Mouse (Mus musculus): ENCODE results near the gene Timm29. TPM values are rescaled to one million over a fixed set of nuclear protein-coding genes. Genes with fewer than 3 reads are reported as not detected.
A peak's percentile ranks its signal among the peaks of the same experiment; 100 is the strongest.
"Not testable (repeated sequence)": the region's sequence is repeated elsewhere in the genome, so short reads cannot be mapped to it uniquely, and the experiment has no call there.

Gene Timm29
- polyA plus RNA-seq, 1 experiment from 2014 or later = 32.1 TPM

- H3K4me2 ChIP-seq = no peak overlapping the region
- no peaks in the 10 kb centered on the region for H3K9me3 ChIP-seq
- H3K36me3 ChIP-seq = peaks cover 75% of the 10 kb centered on the region
- H3K4me1 ChIP-seq = peaks cover 15% of the 10 kb centered on the region
- H3K27me3 ChIP-seq = no peaks in the 10 kb centered on the region
- no peak for ATAC-seq (ENCODE audit: insufficient number of reproducible peaks, insufficient read depth, low FRiP score, low TSS enrichment, low read depth)
- no peak overlapping the region for H3K9ac ChIP-seq
- no peak overlapping the region for H3K4me3 ChIP-seq
- no peak overlapping the region for H3K27ac ChIP-seq
- WGBS = 89% methylated on average over 23 of the region's 23 CpGs
Measured at GRCm38 (mm10) chr9:21587678-21588349, 4.7 kb upstream of the Timm29 start.

- no peak overlapping the region for H3K4me2 ChIP-seq
- H3K4me3 ChIP-seq = no peak overlapping the region
- peaks cover 70% of the 10 kb centered on the region for H3K36me3 ChIP-seq
- 86% methylated on average over 8 of the region's 8 CpGs for WGBS
- H3K9ac ChIP-seq = no peak overlapping the region
- no peak for ATAC-seq (ENCODE audit: insufficient number of reproducible peaks, insufficient read depth, low FRiP score, low TSS enrichment, low read depth)
- H3K27ac ChIP-seq = no peak overlapping the region
- H3K27me3 ChIP-seq = no peaks in the 10 kb centered on the region
- peaks cover 15% of the 10 kb centered on the region for H3K4me1 ChIP-seq
- H3K9me3 ChIP-seq = no peaks in the 10 kb centered on the region
Measured at GRCm38 (mm10) chr9:21588350-21588749, 4.2 kb upstream of the Timm29 start.

- Histone ChIP-seq H3K4me2 (no peak overlapping the region), H3K9me3 (no peaks in the 10 kb centered on the region), H3K36me3 (peaks cover 59% of the 10 kb centered on the region), H3K4me1 (peaks cover 26% of the 10 kb centered on the region), H3K9ac (no peak overlapping the region), H3K27me3 (no peaks in the 10 kb centered on the region), H3K27ac (no peak overlapping the region), H3K4me3 (no peak overlapping the region)
- ATAC-seq (ENCODE audit: insufficient number of reproducible peaks, insufficient read depth, low FRiP score, low TSS enrichment, low read depth) = no peak
- 92% methylated on average over 5 of the region's 5 CpGs for WGBS
Measured at GRCm38 (mm10) chr9:21589538-21589937, 3.0 kb upstream of the Timm29 start.

GRCm38 (mm10) chr9:21591127-21591830 is 1.2 kb upstream of the Timm29 start:
- Histone ChIP-seq H3K36me3 (peaks cover 56% of the 10 kb centered on the region), H3K27ac (no peak overlapping the region), H3K4me3 (peak overlapping the region; percentile 99), H3K27me3 (no peaks in the 10 kb centered on the region), H3K4me1 (peaks cover 36% of the 10 kb centered on the region), H3K9me3 (no peaks in the 10 kb centered on the region), H3K9ac (no peak overlapping the region), H3K4me2 (peak overlapping the region; percentile 96; the same call in 1 of the 2 replicates)
- no peak for ATAC-seq (ENCODE audit: insufficient number of reproducible peaks, insufficient read depth, low FRiP score, low TSS enrichment, low read depth)
- 85% methylated on average over 6 of the region's 6 CpGs for WGBS

- Histone ChIP-seq H3K27ac (peak overlapping the region; percentile 74), H3K4me1 (peaks cover 36% of the 10 kb centered on the region), H3K27me3 (no peaks in the 10 kb centered on the region), H3K4me2 (peak overlapping the region; percentile 96), H3K9me3 (no peaks in the 10 kb centered on the region), H3K4me3 (peak overlapping the region; percentile 99), H3K9ac (peak overlapping the region; percentile 96), H3K36me3 (peaks cover 53% of the 10 kb centered on the region)
- 17% methylated on average over 17 of the region's 17 CpGs for WGBS
- ATAC-seq (ENCODE audit: insufficient number of reproducible peaks, insufficient read depth, low FRiP score, low TSS enrichment, low read depth) = peak; percentile 64
Measured at GRCm38 (mm10) chr9:21591831-21592702, 455 bp upstream of the Timm29 start.

- ATAC-seq (ENCODE audit: insufficient number of reproducible peaks, insufficient read depth, low FRiP score, low TSS enrichment, low read depth) = peak; percentile 45
- Histone ChIP-seq H3K27ac (peak overlapping the region; percentile 88), H3K4me1 (peaks cover 36% of the 10 kb centered on the region), H3K9ac (peak overlapping the region; percentile 96), H3K4me2 (peak overlapping the region; percentile 96), H3K36me3 (peaks cover 42% of the 10 kb centered on the region), H3K4me3 (peak overlapping the region; percentile 99), H3K9me3 (no peaks in the 10 kb centered on the region), H3K27me3 (no peaks in the 10 kb centered on the region)
- 1% methylated on average over 69 of the region's 69 CpGs for WGBS
Measured at GRCm38 (mm10) chr9:21593122-21593721, 700 bp downstream of the Timm29 start.

- peak overlapping the region; percentile 96 for H3K4me2 ChIP-seq
- H3K9ac ChIP-seq = peak overlapping the region; percentile 96
- H3K27ac ChIP-seq; H3K9me3 ChIP-seq; ATAC-seq (ENCODE audit: insufficient number of reproducible peaks, insufficient read depth, low FRiP score, low TSS enrichment, low read depth); H3K27me3 ChIP-seq: not testable (repeated sequence)
- peaks cover 36% of the 10 kb centered on the region for H3K4me1 ChIP-seq
- H3K4me3 ChIP-seq = peak overlapping the region; percentile 99
- WGBS = 90% methylated on average over 8 of the region's 8 CpGs
- peaks cover 30% of the 10 kb centered on the region for H3K36me3 ChIP-seq
Measured at GRCm38 (mm10) chr9:21594350-21594749, 1.8 kb downstream of the Timm29 start.

GRCm38 (mm10) chr9:21594838-21595237 is 2.3 kb downstream of the Timm29 start:
- no peaks in the 10 kb centered on the region for H3K9me3 ChIP-seq
- H3K27me3 ChIP-seq = no peaks in the 10 kb centered on the region
- H3K9ac ChIP-seq = no peak overlapping the region
- peaks cover 36% of the 10 kb centered on the region for H3K4me1 ChIP-seq
- peaks cover 25% of the 10 kb centered on the region for H3K36me3 ChIP-seq
- no peak overlapping the region for H3K27ac ChIP-seq
- 80% methylated on average over 2 of the region's 2 CpGs for WGBS
- no peak overlapping the region for H3K4me2 ChIP-seq
- no peak for ATAC-seq (ENCODE audit: insufficient number of reproducible peaks, insufficient read depth, low FRiP score, low TSS enrichment, low read depth)
- no peak overlapping the region for H3K4me3 ChIP-seq

- Histone ChIP-seq H3K4me1 (peaks cover 20% of the 10 kb centered on the region), H3K9me3 (no peaks in the 10 kb centered on the region), H3K4me2 (no peak overlapping the region), H3K27me3 (no peaks in the 10 kb centered on the region), H3K27ac (no peak overlapping the region), H3K9ac (no peak overlapping the region), H3K36me3 (peaks cover 20% of the 10 kb centered on the region), H3K4me3 (no peak overlapping the region)
- no peak for ATAC-seq (ENCODE audit: insufficient number of reproducible peaks, insufficient read depth, low FRiP score, low TSS enrichment, low read depth)
- 45% methylated on average over 2 of the region's 2 CpGs for WGBS
Measured at GRCm38 (mm10) chr9:21598198-21598597, 5.7 kb downstream of the Timm29 start.

GRCm38 (mm10) chr9:21600186-21600585 is 7.7 kb downstream of the Timm29 start:
- no peak overlapping the region for H3K27ac ChIP-seq

GRCm38 (mm10) chr9:21601073-21601472 is 8.6 kb downstream of the Timm29 start:
- no peak for ATAC-seq (ENCODE audit: insufficient number of reproducible peaks, insufficient read depth, low FRiP score, low TSS enrichment, low read depth)
- no peaks in the 10 kb centered on the region for H3K9me3 ChIP-seq
- H3K27ac ChIP-seq = no peak overlapping the region
- no peak overlapping the region for H3K9ac ChIP-seq
- H3K4me1 ChIP-seq = no peaks in the 10 kb centered on the region
- H3K27me3 ChIP-seq = no peaks in the 10 kb centered on the region
- peaks cover 7% of the 10 kb centered on the region for H3K36me3 ChIP-seq
- no peak overlapping the region for H3K4me2 ChIP-seq
- 84% methylated on average over 2 of the region's 2 CpGs for WGBS
- no peak overlapping the region for H3K4me3 ChIP-seq

More at GRCm38 (mm10) chr9:21600186-21600585, 7.7 kb downstream of the Timm29 start:
- ATAC-seq (ENCODE audit: insufficient number of reproducible peaks, insufficient read depth, low FRiP score, low TSS enrichment, low read depth) = no peak
- no peak overlapping the region for H3K9ac ChIP-seq
- peaks cover 4% of the 10 kb centered on the region; the same call in 1 of the 2 replicates for H3K4me1 ChIP-seq
- H3K27me3 ChIP-seq = no peaks in the 10 kb centered on the region
- no peak overlapping the region for H3K4me3 ChIP-seq
- peaks cover 14% of the 10 kb centered on the region for H3K36me3 ChIP-seq
- H3K4me2 ChIP-seq = no peak overlapping the region
- 74% methylated on average over 3 of the region's 3 CpGs for WGBS
- no peaks in the 10 kb centered on the region for H3K9me3 ChIP-seq

Measured in embryonic facial prominence, embryonic 13.5 days (tissue).